Mouse (Mus musculus): ENCODE results near the gene Tlk2. TPM values are rescaled to one million over a fixed set of nuclear protein-coding genes. Genes with fewer than 3 reads are reported as not detected.

Gene Tlk2
- polyA plus RNA-seq, 1 experiment: 97.2 TPM

GRCm38 (mm10) chr11:105240991-105241390 lies 62.4 kb downstream of the Tlk2 start:
- Histone ChIP-seq H3K4me3 (ENCODE audit: insufficient read depth, low read length) (no peak overlapping the region), H3K27ac (ENCODE audit: insufficient read depth, low read length) (peak overlapping the region; percentile 76)
- TF ChIP-seq CTCF (IDR thresholded peaks at IDR 0.05; ENCODE audit: borderline replicate concordance, insufficient read depth, low read length): no peak
- no peak for TF ChIP-seq POLR2A (IDR thresholded peaks at IDR 0.05; ENCODE audit: low read depth, low read length)

GRCm38 (mm10) chr11:105246369-105246768 lies 67.8 kb downstream of the Tlk2 start:
- Histone ChIP-seq H3K4me1 (ENCODE audit: control insufficient read depth, insufficient read depth, low read length) (no peaks in the 10 kb centered on the region), H3K4me3 (ENCODE audit: insufficient read depth, low read length) (no peak overlapping the region), H3K27ac (ENCODE audit: insufficient read depth, low read length) (no peak overlapping the region)
- TF ChIP-seq POLR2A (IDR thresholded peaks at IDR 0.05; ENCODE audit: low read depth, low read length) (no peak), CTCF (IDR thresholded peaks at IDR 0.05; ENCODE audit: borderline replicate concordance, insufficient read depth, low read length) (no peak)

More at GRCm38 (mm10) chr11:105240991-105241390, 62.4 kb downstream of the Tlk2 start:
- H3K4me1 ChIP-seq (ENCODE audit: control insufficient read depth, insufficient read depth, low read length): no peaks in the 10 kb centered on the region; the same call in 1 of the 2 replicates

- Histone ChIP-seq H3K4me3 (ENCODE audit: insufficient read depth, low read length) (no peak overlapping the region), H3K4me1 (ENCODE audit: control insufficient read depth, insufficient read depth, low read length) (no peaks in the 10 kb centered on the region), H3K27ac (ENCODE audit: insufficient read depth, low read length) (no peak overlapping the region)
- no peak for TF ChIP-seq CTCF (IDR thresholded peaks at IDR 0.05; ENCODE audit: borderline replicate concordance, insufficient read depth, low read length)
- no peak for TF ChIP-seq POLR2A (IDR thresholded peaks at IDR 0.05; ENCODE audit: low read depth, low read length)
Observed at GRCm38 (mm10) chr11:105246785-105247184, 68.2 kb downstream of the Tlk2 start.

GRCm38 (mm10) chr11:105247321-105247720 lies 68.7 kb downstream of the Tlk2 start:
- no peak overlapping the region for H3K27ac ChIP-seq (ENCODE audit: insufficient read depth, low read length)
- TF ChIP-seq POLR2A (IDR thresholded peaks at IDR 0.05; ENCODE audit: low read depth, low read length) (no peak), CTCF (IDR thresholded peaks at IDR 0.05; ENCODE audit: borderline replicate concordance, insufficient read depth, low read length) (no peak)
- no peak overlapping the region for H3K4me3 ChIP-seq (ENCODE audit: insufficient read depth, low read length)
- no peaks in the 10 kb centered on the region for H3K4me1 ChIP-seq (ENCODE audit: control insufficient read depth, insufficient read depth, low read length)

GRCm38 (mm10) chr11:105259733-105260132 lies 81.1 kb downstream of the Tlk2 start:
- no peak for TF ChIP-seq POLR2A (IDR thresholded peaks at IDR 0.05; ENCODE audit: low read depth, low read length)
- no peak for TF ChIP-seq CTCF (IDR thresholded peaks at IDR 0.05; ENCODE audit: borderline replicate concordance, insufficient read depth, low read length)
- Histone ChIP-seq H3K27ac (ENCODE audit: insufficient read depth, low read length) (peak overlapping the region; percentile 32; the same call in 1 of the 2 replicates), H3K4me1 (ENCODE audit: control insufficient read depth, insufficient read depth, low read length) (peaks cover 14% of the 10 kb centered on the region)

GRCm38 (mm10) chr11:105261116-105261515 lies 82.5 kb downstream of the Tlk2 start:
- Histone ChIP-seq H3K4me3 (ENCODE audit: insufficient read depth, low read length) (no peak overlapping the region), H3K4me1 (ENCODE audit: control insufficient read depth, insufficient read depth, low read length) (peaks cover 18% of the 10 kb centered on the region), H3K27ac (ENCODE audit: insufficient read depth, low read length) (peak overlapping the region; percentile 80)
- TF ChIP-seq POLR2A (IDR thresholded peaks at IDR 0.05; ENCODE audit: low read depth, low read length) (no peak), CTCF (IDR thresholded peaks at IDR 0.05; ENCODE audit: borderline replicate concordance, insufficient read depth, low read length) (no peak)

More at GRCm38 (mm10) chr11:105259733-105260132, 81.1 kb downstream of the Tlk2 start:
- H3K4me3 ChIP-seq (ENCODE audit: insufficient read depth, low read length): no peak overlapping the region

GRCm38 (mm10) chr11:105261601-105262351 lies 83.2 kb downstream of the Tlk2 start:
- H3K27ac ChIP-seq (ENCODE audit: insufficient read depth, low read length): peak overlapping the region; percentile 96
- H3K4me1 ChIP-seq (ENCODE audit: control insufficient read depth, insufficient read depth, low read length): peaks cover 18% of the 10 kb centered on the region
- no peak for TF ChIP-seq POLR2A (IDR thresholded peaks at IDR 0.05; ENCODE audit: low read depth, low read length)
- no peak for TF ChIP-seq CTCF (IDR thresholded peaks at IDR 0.05; ENCODE audit: borderline replicate concordance, insufficient read depth, low read length)
- no peak overlapping the region for H3K4me3 ChIP-seq (ENCODE audit: insufficient read depth, low read length)

GRCm38 (mm10) chr11:105264506-105264905 lies 85.9 kb downstream of the Tlk2 start:
- H3K4me1 ChIP-seq (ENCODE audit: control insufficient read depth, insufficient read depth, low read length): peaks cover 22% of the 10 kb centered on the region
- no peak for TF ChIP-seq POLR2A (IDR thresholded peaks at IDR 0.05; ENCODE audit: low read depth, low read length)
- TF ChIP-seq CTCF (IDR thresholded peaks at IDR 0.05; ENCODE audit: borderline replicate concordance, insufficient read depth, low read length): no peak
- H3K4me3 ChIP-seq (ENCODE audit: insufficient read depth, low read length): no peak overlapping the region
- peak overlapping the region; percentile 86 for H3K27ac ChIP-seq (ENCODE audit: insufficient read depth, low read length)

- Histone ChIP-seq H3K4me1 (ENCODE audit: control insufficient read depth, insufficient read depth, low read length) (peaks cover 22% of the 10 kb centered on the region), H3K27ac (ENCODE audit: insufficient read depth, low read length) (peak overlapping the region; percentile 49; the same call in 1 of the 2 replicates), H3K4me3 (ENCODE audit: insufficient read depth, low read length) (no peak overlapping the region)
- TF ChIP-seq POLR2A (IDR thresholded peaks at IDR 0.05; ENCODE audit: low read depth, low read length): no peak
- TF ChIP-seq CTCF (IDR thresholded peaks at IDR 0.05; ENCODE audit: borderline replicate concordance, insufficient read depth, low read length): no peak
Observed at GRCm38 (mm10) chr11:105264988-105265387, 86.4 kb downstream of the Tlk2 start.

GRCm38 (mm10) chr11:105270155-105270554 lies 91.5 kb downstream of the Tlk2 start:
- Histone ChIP-seq H3K4me1 (ENCODE audit: control insufficient read depth, insufficient read depth, low read length) (peaks cover 8% of the 10 kb centered on the region), H3K4me3 (ENCODE audit: insufficient read depth, low read length) (no peak overlapping the region), H3K27ac (ENCODE audit: insufficient read depth, low read length) (no peak overlapping the region)
- TF ChIP-seq POLR2A (IDR thresholded peaks at IDR 0.05; ENCODE audit: low read depth, low read length): no peak
